Mouse (Mus musculus) megakaryocyte-erythroid progenitor cell, adult 5-6 weeks (primary cell): ENCODE data around the gene Dclk3. TPM values are rescaled to one million over a fixed set of nuclear protein-coding genes. Genes with fewer than 3 reads are reported as not detected.

Source experiments
- ATAC-seq: replicated peaks from 2 replicates; pipeline ENCODE4 v1.8.0; 2016; ENCODE audit warnings: mild to moderate bottlenecking, inconsistent platforms; ENCODE audit not compliant: severe bottlenecking, poor library complexity, low FRiP score, low TSS enrichment
- total RNA-seq, 2 experiments: library from RNA; stranded (forward) in 1 of 2; stranded (reverse) in 1 of 2; fragments of 200-1000, 215-1000 nt in 1 of 2; fragments of >200 nt in 1 of 2; fragmentation: Nextera tagmentation in 1 of 2; gene quantifications; 2 replicates each; pipeline ENCODE4 v1.2.3; 2014 to 2017

Dclk3 gene
- total RNA-seq, 2 experiments from 2014 or later, result not detected

DNA sequence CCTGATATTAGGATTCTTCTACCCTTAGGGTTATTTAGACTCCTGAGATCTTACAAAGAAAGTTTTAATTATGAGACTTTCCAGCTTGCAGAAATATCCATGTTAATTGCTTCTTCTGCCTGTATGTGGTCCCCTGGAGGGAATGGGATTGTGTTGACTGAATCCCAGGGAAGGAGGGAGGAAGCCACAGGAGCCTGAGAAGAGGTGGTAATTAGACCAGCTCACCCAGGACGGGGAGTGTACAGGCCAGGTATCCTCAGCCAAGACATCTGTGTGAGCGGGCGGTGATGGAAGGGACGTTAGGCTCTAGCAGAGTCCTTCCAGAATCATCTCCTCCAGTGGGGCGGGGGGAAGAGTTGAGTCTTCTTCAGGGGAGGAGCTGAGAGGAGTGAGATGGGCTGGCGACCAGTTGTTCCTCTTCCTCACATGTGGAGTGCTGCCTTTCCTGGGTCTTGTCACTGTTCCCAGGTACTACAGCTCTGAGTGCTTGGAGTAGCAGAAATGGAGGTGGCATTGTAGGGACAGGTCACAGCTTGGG is 37.7 kb downstream of the Dclk3 start:
- no peak for ATAC-seq

DNA sequence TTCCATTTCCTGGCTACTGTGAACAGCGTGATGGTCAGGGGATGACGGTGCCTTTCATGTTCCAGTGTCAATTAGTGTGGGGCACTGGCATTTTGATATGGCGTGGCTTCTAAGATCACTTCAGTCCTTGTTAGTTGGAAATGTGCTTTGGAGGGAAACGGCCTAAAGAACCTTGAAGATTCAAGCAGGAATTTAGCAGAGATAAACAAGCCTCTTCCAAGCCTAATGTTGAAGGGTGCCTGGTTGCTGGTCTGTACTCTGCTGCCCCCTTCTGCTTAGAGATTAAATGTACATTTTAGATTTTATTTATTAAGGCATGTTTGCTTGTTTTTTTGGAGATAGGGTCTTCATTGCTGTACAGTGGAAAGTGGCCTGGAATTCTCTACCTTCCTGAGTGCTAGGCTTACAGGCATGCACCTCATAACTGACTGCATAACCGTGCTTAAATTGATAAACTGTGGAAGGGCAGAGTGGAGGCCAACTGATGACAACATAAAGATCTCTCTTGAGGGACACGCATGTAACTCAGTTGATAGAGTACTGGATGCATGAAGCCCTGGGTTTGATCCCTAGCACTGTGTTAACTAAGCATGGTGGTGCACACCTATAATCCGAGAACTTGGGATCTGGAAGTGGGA is 40.1 kb downstream of the Dclk3 start:
- 0 out of 2 replicates have a peak, but pooled peaks have one; percentile 59 for ATAC-seq

DNA sequence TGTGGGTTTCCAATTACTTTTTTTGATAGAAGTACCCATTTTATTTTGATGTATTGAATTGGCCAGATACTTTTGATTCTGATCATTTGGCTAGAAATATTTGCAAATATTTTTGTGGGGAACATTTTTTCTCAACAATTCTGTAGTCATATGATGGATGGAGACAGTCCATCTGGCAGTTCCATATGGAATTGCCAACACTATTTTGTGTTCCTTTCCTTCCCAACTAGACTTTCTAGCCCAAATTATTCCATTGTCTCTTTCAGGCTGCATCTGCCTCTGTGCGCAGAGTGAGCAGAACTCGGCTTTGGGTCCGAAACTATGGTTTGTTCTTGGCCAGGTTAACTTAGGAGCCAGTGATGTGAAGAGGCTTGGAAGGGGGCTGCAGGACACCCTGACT is 42.1 kb downstream of the Dclk3 start:
- ATAC-seq, result no peak

DNA sequence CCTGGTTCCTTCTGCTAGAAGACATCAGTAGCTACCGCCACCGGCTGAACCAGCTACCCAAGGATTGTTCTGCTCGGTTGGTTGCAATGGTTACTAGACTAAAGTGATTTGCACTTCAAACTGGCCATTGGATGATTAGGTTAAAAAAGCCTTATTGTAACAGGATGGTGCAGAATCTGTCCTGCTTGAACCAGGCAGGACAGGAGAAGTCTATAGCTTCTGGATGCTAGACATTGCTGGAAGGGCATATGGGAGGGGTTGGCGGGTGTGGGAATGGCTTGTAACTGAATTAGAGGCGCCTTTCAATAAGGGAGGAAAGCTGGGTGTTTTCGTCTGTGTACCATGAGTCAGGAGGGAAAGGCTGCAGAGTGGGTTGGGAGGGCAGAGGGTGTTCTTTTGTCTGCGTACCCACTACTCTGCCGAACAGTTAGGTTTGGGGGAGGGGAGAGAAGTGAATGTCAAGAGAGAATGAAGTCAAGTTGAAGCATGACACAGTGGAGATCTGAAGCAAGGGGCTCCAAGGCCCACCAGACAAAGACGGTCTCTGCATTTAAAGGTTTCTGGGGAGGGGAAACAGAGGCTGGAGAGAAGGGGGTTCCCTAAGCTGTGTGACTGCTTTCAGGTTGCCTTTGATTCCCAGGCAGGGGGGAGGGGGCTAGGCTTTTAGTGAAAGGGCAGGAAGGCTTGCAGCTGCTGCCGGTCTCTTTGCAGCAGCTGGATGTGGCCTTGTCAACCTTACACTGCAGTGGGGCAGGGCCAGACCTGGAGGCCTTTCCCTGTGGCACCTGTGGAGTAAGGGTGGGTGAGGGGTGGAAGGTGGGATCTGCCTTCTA is 48.0 kb downstream of the Dclk3 start:
- ATAC-seq, result no peak

GRCm38 (mm10) chr9:111490583-111490982 is 51.7 kb downstream of the Dclk3 start:
- no peak for ATAC-seq

DNA sequence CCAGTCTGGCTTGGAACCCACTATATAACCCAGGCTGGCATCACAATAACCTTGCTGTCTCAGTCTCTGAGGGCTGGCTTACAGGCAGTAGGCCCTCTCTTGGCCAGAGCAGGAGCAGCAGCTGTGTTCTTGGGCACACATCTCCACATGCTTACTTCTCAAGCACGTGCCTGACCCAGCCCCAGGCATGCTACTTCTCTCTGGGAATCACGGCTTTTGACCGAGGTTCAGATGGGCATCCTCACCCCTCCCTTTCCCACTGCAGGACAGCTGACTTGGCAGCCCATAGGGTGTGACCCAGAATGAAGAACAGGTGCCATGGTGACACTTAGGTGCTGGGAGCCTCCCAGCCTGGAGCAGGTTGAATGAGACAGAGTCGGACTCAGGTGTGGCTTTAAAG is 52.4 kb downstream of the Dclk3 start:
- no peak for ATAC-seq

DNA sequence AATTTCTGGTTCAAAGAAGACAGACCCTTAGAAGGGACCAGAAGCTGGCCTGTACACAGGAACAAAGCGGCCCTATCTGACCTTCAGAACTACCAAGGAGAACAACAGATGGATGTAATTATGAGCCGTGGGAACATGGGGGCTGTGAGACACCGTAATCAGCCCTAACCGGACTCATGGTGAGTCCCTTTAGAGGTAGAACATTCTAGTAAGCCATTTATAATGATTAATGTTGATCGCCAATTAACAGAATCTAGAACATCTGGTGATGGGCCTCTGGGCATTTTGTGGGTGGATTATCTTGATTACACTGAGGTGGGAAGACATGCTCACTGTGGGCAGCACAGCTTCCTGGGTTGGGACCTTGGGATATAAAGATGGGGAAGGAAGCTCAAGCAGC is 54.6 kb downstream of the Dclk3 start:
- no peak for ATAC-seq

GRCm38 (mm10) chr9:111495561-111495960 is 56.7 kb downstream of the Dclk3 start:
- ATAC-seq, result peak; percentile 86

DNA sequence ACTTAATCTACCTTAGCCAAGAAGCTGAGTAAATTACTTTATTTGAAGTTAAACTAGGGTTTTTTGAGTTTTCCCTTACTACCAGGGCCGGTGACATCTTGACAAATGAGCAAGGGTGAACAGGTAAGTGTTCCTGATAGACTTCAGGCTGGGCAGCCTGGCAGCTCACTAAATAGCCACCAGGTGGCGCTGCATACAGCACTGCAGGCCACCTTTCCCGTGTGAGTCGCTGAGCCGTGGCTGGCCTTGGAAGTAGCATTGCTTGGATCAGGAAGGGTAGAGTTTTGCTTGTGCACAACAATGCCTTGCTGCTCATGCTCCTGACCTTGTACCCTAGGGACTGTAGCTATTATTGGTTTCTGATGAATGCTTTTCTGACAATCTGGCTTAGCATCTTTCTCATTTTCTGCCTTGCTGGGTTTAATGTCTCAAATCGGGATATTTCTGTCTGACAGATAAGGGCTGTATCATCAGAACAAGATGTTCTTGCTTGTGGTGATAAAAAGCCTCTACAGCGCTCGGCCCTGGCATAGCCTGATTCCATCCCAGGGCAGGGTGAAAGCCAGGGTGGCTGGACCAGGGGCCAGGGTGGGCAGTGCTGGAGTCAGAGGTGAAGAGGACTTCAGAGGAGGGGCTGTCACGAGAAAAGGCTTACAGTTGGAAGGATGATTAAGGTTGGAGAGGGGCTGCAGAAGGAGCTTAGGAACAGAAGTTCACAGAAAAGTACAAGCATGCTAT is 58.4 kb downstream of the Dclk3 start:
- ATAC-seq, result peak; percentile 90

DNA sequence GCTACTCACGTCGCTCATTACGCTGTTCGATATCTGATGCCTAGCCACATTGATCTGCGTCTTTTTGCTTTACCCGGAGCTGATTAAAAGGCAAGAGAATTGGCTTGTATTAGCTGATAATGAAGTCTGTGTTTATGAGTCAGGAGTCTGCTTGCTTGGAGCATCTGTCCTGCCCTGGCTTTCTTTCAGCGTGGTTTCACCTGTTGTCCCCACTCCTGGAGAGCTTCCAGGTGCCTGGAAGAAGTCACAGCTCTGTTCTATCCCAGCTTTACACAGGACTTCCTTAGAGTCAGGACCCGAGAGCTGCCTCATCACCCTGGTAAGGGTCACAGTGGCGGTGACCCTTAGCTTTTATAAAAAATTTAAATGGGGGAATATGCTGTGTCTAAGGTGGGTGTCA is 61.3 kb downstream of the Dclk3 start:
- no peak for ATAC-seq

DNA sequence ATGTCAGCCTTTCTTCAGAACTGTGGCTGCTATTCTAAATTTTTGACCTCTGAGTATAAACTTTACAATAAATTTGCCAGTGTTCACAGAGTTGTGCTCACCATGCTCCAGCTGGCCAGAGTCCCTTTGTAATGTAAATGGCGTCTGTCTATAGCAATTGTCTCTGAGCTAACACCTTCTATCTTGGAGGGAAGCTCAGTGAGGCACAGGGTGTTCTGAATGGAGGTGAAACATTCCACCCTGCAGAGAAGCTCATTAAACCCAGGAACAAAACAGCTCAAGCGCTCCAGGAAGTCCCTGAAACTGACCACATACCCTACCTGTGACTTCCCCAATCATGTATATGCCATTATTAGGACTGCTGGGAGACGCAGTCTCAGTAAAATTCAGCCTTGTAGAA is 67.2 kb downstream of the Dclk3 start:
- ATAC-seq, result no peak

DNA sequence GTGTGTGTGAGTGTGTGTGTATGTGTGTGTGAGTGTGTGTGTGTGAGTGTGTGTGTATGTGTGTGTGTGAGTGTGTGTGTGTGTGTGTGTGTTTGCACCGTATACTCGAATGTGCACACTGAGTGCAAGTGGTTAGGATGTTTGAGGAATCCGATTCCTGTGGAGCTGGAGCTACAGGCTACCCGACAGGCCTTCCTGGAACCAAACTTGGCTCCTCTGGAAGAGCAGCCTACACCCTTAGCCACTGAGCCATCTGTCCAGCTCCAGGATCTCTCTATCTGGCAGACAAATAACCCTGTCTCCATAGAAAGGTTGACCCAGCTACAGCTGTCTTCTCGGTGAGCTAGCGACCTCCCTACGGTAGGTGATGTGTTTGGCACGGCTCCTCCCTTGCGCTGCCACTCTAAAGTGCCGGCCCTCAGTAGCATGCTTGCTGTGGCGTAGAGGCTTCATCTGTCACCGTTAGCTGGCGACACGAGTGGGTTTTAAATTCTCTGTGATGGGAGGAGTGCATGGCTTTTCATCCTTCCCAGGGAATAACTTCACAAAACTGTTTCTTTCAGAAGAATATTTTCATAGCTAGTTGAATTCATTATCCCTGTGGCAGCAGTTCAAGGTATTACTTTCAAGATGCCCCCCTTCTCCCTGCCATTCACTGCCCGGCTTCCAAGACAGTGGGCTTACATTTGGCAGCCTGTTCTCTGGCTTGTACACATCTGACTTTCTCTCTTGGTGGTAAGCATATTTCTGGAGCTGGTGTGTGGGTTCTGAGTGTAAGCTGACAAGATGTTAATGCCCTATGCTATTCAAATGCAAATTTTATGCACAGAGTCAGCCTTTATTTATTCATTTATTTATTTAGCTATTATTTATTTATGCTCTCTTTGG is 75.9 kb downstream of the Dclk3 start:
- ATAC-seq, result no peak

GRCm38 (mm10) chr9:111515536-111515935 is 76.7 kb downstream of the Dclk3 start:
- no peak for ATAC-seq

- ATAC-seq, result no peak
Measured at GRCm38 (mm10) chr9:111522226-111522625, 83.3 kb downstream of the Dclk3 start.

GRCm38 (mm10) chr9:111523111-111523510 is 84.2 kb downstream of the Dclk3 start:
- no peak for ATAC-seq

GRCm38 (mm10) chr9:111523871-111524270 is 85.0 kb downstream of the Dclk3 start:
- ATAC-seq, result no peak

GRCm38 (mm10) chr9:111534744-111535423 is 96.0 kb downstream of the Dclk3 start:
- peak; percentile 96 for ATAC-seq

DNA sequence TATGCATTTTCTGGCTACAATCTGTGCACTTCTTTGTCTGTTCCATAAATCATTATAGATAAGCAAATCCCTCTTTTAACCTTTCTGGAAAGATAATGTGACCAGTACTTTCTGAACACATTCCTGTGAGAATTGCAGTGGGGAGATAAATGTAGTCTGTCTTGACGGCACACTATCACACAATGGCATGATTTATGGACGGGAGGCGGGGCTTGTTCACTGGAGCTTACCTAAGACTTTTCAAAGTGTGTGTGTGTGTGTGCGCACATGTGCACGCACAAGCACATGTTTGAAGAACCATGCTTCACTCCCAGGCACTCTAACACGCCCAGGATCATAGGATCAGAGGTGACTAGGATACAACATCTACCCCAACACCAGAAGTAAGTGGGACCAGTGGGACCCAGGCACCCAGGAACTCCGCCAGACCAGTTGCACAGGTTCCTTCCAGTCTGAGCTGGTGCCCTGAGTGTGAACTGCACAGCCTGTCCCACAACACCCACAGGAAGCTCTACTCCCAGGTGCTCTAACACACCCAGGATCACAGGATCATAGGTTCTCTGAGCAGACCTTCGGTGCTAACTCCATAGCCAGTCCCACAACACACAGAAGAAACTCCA is 96.7 kb downstream of the Dclk3 start:
- 0 out of 2 replicates have a peak, but pooled peaks have one; percentile 37 for ATAC-seq
